ENCODE assay signal across 14 mouse cellular contexts in the genomic region with DNA sequence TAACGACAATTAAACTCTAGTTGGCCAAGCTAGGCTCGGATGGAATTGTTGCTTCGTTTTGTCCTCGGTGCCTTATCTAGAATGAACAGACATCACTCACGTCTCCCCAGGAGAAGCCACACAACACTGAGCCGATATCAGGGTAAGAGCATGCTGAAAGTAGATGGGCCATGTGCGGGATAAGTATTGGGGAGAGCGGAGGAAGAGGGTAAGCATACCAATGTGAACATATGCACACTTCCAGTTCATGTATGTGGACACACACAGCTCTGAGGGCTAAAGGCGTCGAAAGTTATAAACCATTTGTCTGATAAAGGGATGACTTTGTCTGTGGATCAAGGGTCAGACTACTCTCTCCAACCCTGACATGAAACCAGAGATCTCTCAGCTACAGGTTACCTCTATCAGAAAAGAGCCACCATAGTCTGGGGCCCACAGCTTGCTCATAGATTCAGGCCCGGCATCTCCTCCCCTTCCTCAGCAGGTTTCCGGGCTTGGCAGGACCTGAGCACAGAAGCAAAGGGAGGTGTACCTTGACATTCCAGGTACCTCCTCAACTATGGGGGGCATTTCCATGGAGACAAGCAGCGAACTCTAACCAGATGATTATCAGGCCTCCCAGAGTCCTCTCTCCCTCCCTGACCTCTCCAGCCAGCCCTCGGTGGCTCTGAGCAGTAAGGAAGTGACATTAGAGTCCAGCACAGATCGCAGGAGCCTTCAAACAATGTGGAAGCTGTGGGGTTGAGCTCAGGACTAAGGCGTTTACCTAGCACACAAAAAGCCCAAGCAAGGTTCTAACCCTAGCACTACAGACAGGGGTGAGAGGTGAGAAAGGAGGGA. TPM values are rescaled to one million over a fixed set of nuclear protein-coding genes. Genes with fewer than 3 reads are reported as not detected.
DNase-seq lines count a peak whose midpoint lies in the region; ATAC-seq lines count a peak whose summit lies in the region.
"Had no signal": no experiment of that assay in that cellular context is flagged by ENCODE, and none has a peak within 500 bp of the region (broad histone marks: within the 10 kb centered on the region; RNA-seq: fewer than 3 reads in every experiment).

No protein-coding gene starts in this region.

- 82% methylated on average over 16 of the region's 16 CpGs for WGBS in hindbrain, embryonic 10.5 days
- WGBS in hindbrain, embryonic 13.5 days = 87% methylated on average over 16 of the region's 16 CpGs
- WGBS in intestine, embryonic 16.5 days = 81% methylated on average over 16 of the region's 16 CpGs

- peak overlapping the region; percentile 6; the same call in 1 of the 2 replicates for H3K27ac ChIP-seq in hindbrain, embryonic 10.5 days
- H3K27ac ChIP-seq in hindbrain, embryonic 13.5 days = no peak overlapping the region
- H3K27ac ChIP-seq in intestine, embryonic 16.5 days (ENCODE audit: low read length) = no peak overlapping the region
- H3K27ac ChIP-seq: midbrain, embryonic 12.5 days had no signal

- no peak overlapping the region for H3K4me2 ChIP-seq in hindbrain, embryonic 13.5 days
- H3K4me2 ChIP-seq in intestine, embryonic 16.5 days (ENCODE audit: low read depth, low read length) = no peak overlapping the region
- H3K4me2 ChIP-seq: lung, embryonic 14.5 days; midbrain, embryonic 12.5 days had no signal

- H3K4me3 ChIP-seq in hindbrain, embryonic 10.5 days = no peak overlapping the region
- no peak overlapping the region for H3K4me3 ChIP-seq in hindbrain, embryonic 13.5 days
- H3K4me3 ChIP-seq in intestine, embryonic 16.5 days (ENCODE audit: low read length) = no peak overlapping the region
- H3K4me3 ChIP-seq: midbrain, embryonic 12.5 days had no signal

- no peak for ATAC-seq in hindbrain, embryonic 13.5 days (ENCODE audit: low FRiP score)
- ATAC-seq in intestine, embryonic 16.5 days = peak; percentile 80
- ATAC-seq in CD4-positive, CD25-positive, alpha-beta regulatory T cell, adult 4 months = no peak

- H3K9ac ChIP-seq in hindbrain, embryonic 13.5 days = no peak overlapping the region
- H3K9ac ChIP-seq in intestine, embryonic 16.5 days (ENCODE audit: low read depth, low read length) = no peak overlapping the region
- H3K9ac ChIP-seq: lung, embryonic 14.5 days; midbrain, embryonic 12.5 days had no signal

- 0 out of 2 replicates have a peak, but pooled peaks cover 3% of the 10 kb centered on the region for H3K4me1 ChIP-seq in hindbrain, embryonic 10.5 days (replicated peaks)
- no peaks in the 10 kb centered on the region for H3K4me1 ChIP-seq in hindbrain, embryonic 13.5 days (replicated peaks)
- no peaks in the 10 kb centered on the region for H3K4me1 ChIP-seq in intestine, embryonic 16.5 days (ENCODE audit: control insufficient read depth, insufficient read depth, low read length)
- H3K4me1 ChIP-seq: midbrain, embryonic 12.5 days had no signal

- H3K27me3 ChIP-seq in hindbrain, embryonic 10.5 days (ENCODE audit: insufficient read depth, poor library complexity, severe bottlenecking) = no peaks in the 10 kb centered on the region
- no peaks in the 10 kb centered on the region for H3K27me3 ChIP-seq in hindbrain, embryonic 13.5 days
- no peaks in the 10 kb centered on the region for H3K27me3 ChIP-seq in intestine, embryonic 16.5 days (replicated peaks; ENCODE audit: control insufficient read depth, insufficient read depth, low read length)
- H3K27me3 ChIP-seq: midbrain, embryonic 12.5 days had no signal

- no peak for DNase-seq in hindbrain, embryonic 10.5 days (ENCODE audit: low spot score)
- DNase-seq in MEL-GATA-1-ER (ENCODE audit: extremely low read depth, low read depth) = peak; percentile 90
- DNase-seq in spleen, postnatal 10 days (ENCODE audit: low spot score in 2 of 2) = peak; percentile 40 to 52
- DNase-seq in MN1 (ENCODE audit: low spot score) = no peak
- no peak for DNase-seq in left cerebral cortex, adult 9 months (ENCODE audit: low spot score in 2 of 2)
- DNase-seq: B cell, adult 2 months; heart, postnatal 4 days; kidney, adult 8-10 months; lung, embryonic 14.5 days had no signal

- no peaks in the 10 kb centered on the region for H3K36me3 ChIP-seq in hindbrain, embryonic 10.5 days
- H3K36me3 ChIP-seq in hindbrain, embryonic 13.5 days = no peaks in the 10 kb centered on the region
- H3K36me3 ChIP-seq in intestine, embryonic 16.5 days (ENCODE audit: control insufficient read depth, insufficient read depth, low read length) = no peaks in the 10 kb centered on the region
- H3K36me3 ChIP-seq: midbrain, embryonic 12.5 days had no signal

- no peaks in the 10 kb centered on the region for H3K9me3 ChIP-seq in hindbrain, embryonic 10.5 days
- no peaks in the 10 kb centered on the region for H3K9me3 ChIP-seq in hindbrain, embryonic 13.5 days
- H3K9me3 ChIP-seq in intestine, embryonic 16.5 days (ENCODE audit: control insufficient read depth, low read length) = no peaks in the 10 kb centered on the region
- H3K9me3 ChIP-seq: midbrain, embryonic 12.5 days had no signal

RNA-seq across cellular contexts. Expression of a gene that starts 10.3 kb away (rescaled TPM):
- polyA plus RNA-seq in hindbrain, embryonic 10.5 days (2016; fragmentation: Nextera tagmentation; extraction: Ambion mirVana) = 3.1 and 5.0 TPM in 2 replicates
- polyA plus RNA-seq in hindbrain, embryonic 13.5 days (2015; fragmentation: Nextera tagmentation; extraction: Ambion mirVana) = 0.18 TPM in 1 of 2 replicates, not detected in the other
- 4.4 and 4.5 TPM in 2 replicates for polyA plus RNA-seq in intestine, embryonic 16.5 days (2015; fragmentation: Nextera tagmentation; extraction: Ambion mirVana)
- 10 to 100 TPM in 1 of 2 experiments, 1 to 10 TPM in 1; 8.3 to 13.9 TPM for polyA plus RNA-seq in CD4-positive, CD25-positive, alpha-beta regulatory T cell, adult 4 months (2017; shearing (Covaris generic))
- polyA plus RNA-seq: cortical plate, adult 2 months had no signal

RNA-seq across cellular contexts. Expression of a gene that starts 36.6 kb away (rescaled TPM):
- 30.7 and 32.8 TPM in 2 replicates for polyA plus RNA-seq in hindbrain, embryonic 10.5 days (2016; fragmentation: Nextera tagmentation; extraction: Ambion mirVana)
- polyA plus RNA-seq in hindbrain, embryonic 13.5 days (2015; fragmentation: Nextera tagmentation; extraction: Ambion mirVana) = 31.0 and 32.5 TPM in 2 replicates
- 20.0 and 21.8 TPM in 2 replicates for polyA plus RNA-seq in intestine, embryonic 16.5 days (2015; fragmentation: Nextera tagmentation; extraction: Ambion mirVana)
- 10 to 100 TPM; 14.6 to 29.2 TPM for polyA plus RNA-seq in CD4-positive, CD25-positive, alpha-beta regulatory T cell, adult 4 months (2017; shearing (Covaris generic))

RNA-seq across cellular contexts. Expression of a gene that starts 39.7 kb away (rescaled TPM):
- 0.12 TPM in 1 of 2 replicates, not detected in the other for polyA plus RNA-seq in hindbrain, embryonic 10.5 days (2016; fragmentation: Nextera tagmentation; extraction: Ambion mirVana)
- polyA plus RNA-seq in hindbrain, embryonic 13.5 days (2015; fragmentation: Nextera tagmentation; extraction: Ambion mirVana) = not detected in 2 replicates
- polyA plus RNA-seq in intestine, embryonic 16.5 days (2015; fragmentation: Nextera tagmentation; extraction: Ambion mirVana) = 0.56 and 0.83 TPM in 2 replicates
- polyA plus RNA-seq in CD4-positive, CD25-positive, alpha-beta regulatory T cell, adult 4 months (2017; shearing (Covaris generic)) = not detected
- polyA plus RNA-seq: cortical plate, adult 2 months; lung, embryonic 14.5 days; midbrain, embryonic 12.5 days had no signal

RNA-seq across cellular contexts. Expression of a gene that starts 47.9 kb away (rescaled TPM):
- 91.4 and 95.2 TPM in 2 replicates for polyA plus RNA-seq in hindbrain, embryonic 10.5 days (2016; fragmentation: Nextera tagmentation; extraction: Ambion mirVana)
- 71.3 and 79.8 TPM in 2 replicates for polyA plus RNA-seq in hindbrain, embryonic 13.5 days (2015; fragmentation: Nextera tagmentation; extraction: Ambion mirVana)
- 53.5 and 65.4 TPM in 2 replicates for polyA plus RNA-seq in intestine, embryonic 16.5 days (2015; fragmentation: Nextera tagmentation; extraction: Ambion mirVana)
- polyA plus RNA-seq in CD4-positive, CD25-positive, alpha-beta regulatory T cell, adult 4 months (2017; shearing (Covaris generic)) = 10 to 100 TPM; 29.8 to 33.1 TPM

Comparison
In these comparisons a context has a peak if more than half of its experiments do, and no peak if none do; other contexts are left out.
1. DNase-seq: peak in MEL-GATA-1-ER (single experiment) and spleen, postnatal 10 days (2 of 2); none in hindbrain, embryonic 10.5 days (single experiment), MN1 (single experiment) and left cerebral cortex, adult 9 months (0 of 2).